Mouse (Mus musculus) heart, adult 2 months (tissue): ENCODE results near the gene Sort1.

Source experiments
- CTCF ChIP-seq: fragments of 200-600 bp; IDR thresholded peaks from 2 replicates; pipeline ENCODE4 v1.8.1; 2022; ENCODE audit warnings: antibody characterized with exemption, mild to moderate bottlenecking, moderate library complexity
- EP300 ChIP-seq: fragments of 200-500 bp; IDR thresholded peaks from 2 replicates; pipeline ENCODE4 v1.6.1; 2011; ENCODE audit warnings: low read depth, low read length, control low read depth; ENCODE audit not compliant: insufficient read depth
- POLR2A ChIP-seq: fragments of 200-500 bp; IDR thresholded peaks from 2 replicates; pipeline ENCODE4 v1.6.1; 2011; ENCODE audit warnings: mild to moderate bottlenecking, low read depth, low read length, control low read depth; ENCODE audit not compliant: insufficient read depth

DNA sequence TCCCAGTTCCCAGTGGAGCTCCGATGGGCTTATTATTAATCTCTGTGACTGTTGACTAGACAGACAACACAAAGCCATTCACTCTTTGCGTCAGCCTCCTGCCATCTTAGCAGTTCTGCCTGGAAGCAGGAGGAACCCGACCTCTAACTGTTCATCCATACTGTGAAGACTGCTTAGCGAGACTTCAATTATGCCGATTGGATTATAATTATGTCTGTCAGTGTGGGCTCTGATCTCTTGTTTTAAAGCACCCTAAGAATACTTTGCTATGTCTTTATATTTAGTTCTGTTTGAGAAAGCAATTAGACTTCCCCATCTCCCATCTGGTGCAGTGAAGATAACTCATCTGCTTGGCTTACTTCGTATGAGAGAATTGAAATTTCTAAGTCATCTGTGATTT lies 23.6 kb downstream of the Sort1 start:
- no peak for TF ChIP-seq EP300
- no peak for TF ChIP-seq POLR2A
- TF ChIP-seq CTCF: no peak
